Mouse (Mus musculus): ENCODE results near the gene Nacc1. TPM values are rescaled to one million over a fixed set of nuclear protein-coding genes. Genes with fewer than 3 reads are reported as not detected.
A peak's percentile ranks its signal among the peaks of the same experiment; 100 is the strongest.
"Not testable (repeated sequence)": the region's sequence is repeated elsewhere in the genome, so short reads cannot be mapped to it uniquely, and the experiment has no call there.

The Nacc1 gene
- total RNA-seq, 2 experiments from 2014 or later: 27.3 to 30.1 TPM

DNA sequence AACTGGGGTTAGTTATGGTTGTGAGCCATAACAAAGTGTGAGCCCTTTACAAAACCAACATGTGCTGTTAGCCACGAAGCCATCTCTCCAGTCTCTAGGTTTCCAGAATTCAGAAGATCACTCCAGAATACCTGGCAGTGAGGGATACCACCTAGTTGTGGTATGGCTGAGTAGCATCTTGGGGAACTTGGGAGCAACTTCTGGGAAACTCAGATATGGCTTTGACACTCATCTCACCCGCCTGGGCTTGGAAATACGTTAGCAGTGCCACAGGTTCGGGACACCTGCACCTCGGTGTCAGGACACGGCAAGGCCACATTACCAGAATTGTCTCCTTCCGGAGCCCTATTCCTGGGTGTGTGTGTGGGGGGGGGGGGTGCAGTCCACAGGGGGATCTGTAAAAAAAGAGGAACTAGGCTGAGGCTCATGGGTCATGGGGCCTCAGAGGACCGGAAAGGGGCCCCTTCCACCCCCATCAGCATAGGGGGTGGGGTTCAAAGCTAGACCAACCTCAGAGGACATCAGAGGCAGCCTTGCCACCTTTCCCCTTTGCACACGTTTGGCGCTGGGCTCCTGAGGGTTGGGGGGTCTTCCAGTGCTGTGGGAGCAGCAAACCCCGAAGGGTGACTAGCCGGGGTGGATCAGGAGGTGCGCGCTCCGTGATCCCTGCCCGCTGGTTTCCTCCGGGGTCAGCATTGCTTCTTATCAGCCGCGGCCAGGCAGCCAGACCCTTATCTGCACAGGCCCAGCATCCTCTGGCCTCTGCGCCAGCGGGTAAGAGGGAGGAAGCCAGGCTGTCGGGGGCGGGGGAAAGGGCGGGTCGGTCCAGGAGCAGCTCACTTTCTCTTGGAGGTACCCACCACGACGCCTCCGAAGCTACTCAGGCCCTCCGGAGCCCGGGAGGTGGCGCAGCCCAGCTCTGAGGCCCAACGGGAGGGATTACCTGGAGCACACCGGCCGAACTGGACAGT is 13.6 kb upstream of the Nacc1 start, which contains the start of gene Lyl1:
Lyl1 (plus strand) TSS at position 517 of the 971 bp plus-strand sequence.
- DNase-seq: peak; percentile 79
- intact Hi-C loops (cut with DNase I): no loop called here

DNA sequence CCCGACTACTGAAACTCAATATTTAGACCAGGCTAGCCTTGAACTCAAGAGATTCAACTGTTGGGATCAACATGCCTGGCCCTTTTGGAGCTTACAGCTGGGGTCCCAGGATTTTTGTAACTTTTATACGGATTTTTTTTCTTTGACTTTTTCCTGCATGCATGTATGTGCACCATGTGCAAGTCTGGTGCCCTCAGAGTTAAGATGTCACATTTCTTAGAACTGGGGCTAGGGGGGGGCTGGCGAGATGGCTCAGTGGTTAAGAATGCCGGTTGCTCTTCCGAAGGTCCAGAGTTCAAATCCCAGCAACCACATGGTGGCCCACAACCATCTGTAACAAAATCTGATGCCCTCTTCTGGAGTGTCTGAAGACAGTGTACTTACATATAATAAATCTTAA is 12.9 kb upstream of the Nacc1 start:
- intact Hi-C loops (cut with DNase I): no loop called here
- no peak for DNase-seq

- DNase-seq: peak; percentile 74
- intact Hi-C loops (cut with DNase I): loop anchor here (2.0 kb wide), 2 partner anchors 35 to 61 kb away; no protein-coding TSS in a partner anchor
Measured at GRCm38 (mm10) chr8:84699861-84700322, 12.2 kb upstream of the Nacc1 start.

DNA sequence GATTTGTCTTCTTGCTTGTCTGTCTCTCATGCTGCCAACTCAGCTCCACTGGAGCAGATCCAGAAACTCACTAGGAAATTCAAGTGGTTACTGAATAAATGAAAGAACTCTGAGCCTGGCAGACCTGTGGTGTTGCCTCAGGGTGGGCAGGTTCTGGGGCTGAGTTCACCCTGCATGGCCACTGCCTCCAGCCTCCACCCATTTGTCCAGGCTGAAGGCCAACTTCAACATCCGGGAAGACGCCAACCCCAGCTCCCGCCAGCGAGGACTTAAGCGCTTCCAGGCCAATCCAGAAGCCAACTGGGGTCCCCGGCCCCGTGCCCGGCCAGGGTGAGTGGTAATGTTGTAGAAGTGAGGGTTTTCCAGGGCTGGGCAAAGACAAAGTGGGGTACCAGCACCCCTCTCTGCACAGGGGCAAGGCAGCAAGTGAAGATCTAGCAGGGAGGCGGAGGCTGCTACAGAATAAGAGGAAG is 11.3 kb upstream of the Nacc1 start:
- peak; percentile 77 to 84 for DNase-seq
- intact Hi-C loops (cut with DNase I): loop anchor here (2.0 kb wide), 2 partner anchors 34 to 60 kb away; no protein-coding TSS in a partner anchor

GRCm38 (mm10) chr8:84698288-84698687 is 10.6 kb upstream of the Nacc1 start:
- intact Hi-C loops (cut with DNase I): loop anchor here (2.0 kb wide), 2 partner anchors 33 to 59 kb away; no protein-coding TSS in a partner anchor

DNA sequence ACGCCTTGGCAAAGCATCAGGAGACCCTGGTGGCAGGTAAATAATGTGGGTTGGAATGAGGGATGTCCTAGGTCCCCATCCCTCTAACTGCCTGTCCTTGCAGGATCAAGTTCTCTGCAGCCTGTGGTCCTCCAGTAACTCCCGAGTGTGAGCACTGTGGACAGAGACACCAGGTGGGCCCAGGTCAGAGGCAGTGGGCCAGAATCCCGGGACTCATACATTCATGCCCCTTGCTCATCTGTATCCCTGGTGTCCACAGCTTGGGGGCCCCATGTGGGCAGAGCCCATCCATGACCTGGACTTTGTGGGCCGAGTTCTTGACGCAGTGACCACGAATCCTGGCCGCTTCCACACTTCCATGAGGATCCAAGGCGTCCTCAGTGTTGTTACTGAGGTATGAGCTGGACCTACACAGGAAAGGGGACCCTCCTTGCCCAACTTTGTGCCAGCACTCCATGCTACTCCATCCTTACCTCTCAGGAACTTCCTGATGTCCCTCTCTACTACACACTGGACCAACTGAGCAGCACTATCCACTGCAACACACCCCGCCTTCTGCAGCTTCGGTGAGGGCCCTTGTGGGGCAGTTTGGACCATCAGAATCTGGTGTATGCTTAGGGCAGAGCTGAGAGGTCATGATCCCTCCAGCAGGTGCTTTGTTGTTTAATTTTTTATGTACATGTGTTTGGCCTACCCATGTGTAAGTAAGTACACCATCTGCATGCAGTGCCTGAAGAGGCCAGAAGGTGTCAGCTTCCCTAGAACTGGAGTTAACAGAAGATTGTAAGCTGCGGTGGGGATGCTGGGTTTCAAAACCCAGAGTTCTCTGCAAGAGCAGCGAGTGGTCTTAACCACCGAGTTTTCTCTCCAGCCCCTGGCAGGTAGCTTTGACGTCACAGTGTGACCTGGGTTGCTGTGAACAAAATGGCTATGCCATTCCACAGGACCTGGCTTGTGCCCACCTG is 9.8 kb upstream of the Nacc1 start:
- no peak for DNase-seq
- intact Hi-C loops (cut with DNase I): loop anchor here (2.0 kb wide), 2 partner anchors 33 to 59 kb away; no protein-coding TSS in a partner anchor

More at GRCm38 (mm10) chr8:84698288-84698687, 10.6 kb upstream of the Nacc1 start:
- DNase-seq: no peak

DNA sequence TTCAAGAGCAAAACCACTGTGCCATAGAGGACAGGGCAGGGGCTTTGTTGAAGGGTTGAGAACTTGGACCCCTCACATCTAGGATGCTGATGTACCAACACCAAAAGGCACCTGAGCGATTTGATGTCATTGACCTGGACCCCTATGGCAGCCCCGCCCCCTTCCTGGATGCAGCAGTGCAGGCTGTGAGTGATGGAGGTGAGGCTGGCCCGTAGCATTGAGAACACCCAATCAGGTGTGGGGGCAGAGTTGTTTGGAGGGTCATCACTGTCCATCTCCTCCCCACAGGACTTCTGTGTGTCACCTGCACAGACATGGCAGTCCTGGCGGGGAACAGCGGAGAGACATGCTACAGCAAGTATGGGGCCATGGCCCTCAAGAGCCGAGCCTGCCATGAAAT is 7.5 kb upstream of the Nacc1 start:
- no peak for DNase-seq

DNA sequence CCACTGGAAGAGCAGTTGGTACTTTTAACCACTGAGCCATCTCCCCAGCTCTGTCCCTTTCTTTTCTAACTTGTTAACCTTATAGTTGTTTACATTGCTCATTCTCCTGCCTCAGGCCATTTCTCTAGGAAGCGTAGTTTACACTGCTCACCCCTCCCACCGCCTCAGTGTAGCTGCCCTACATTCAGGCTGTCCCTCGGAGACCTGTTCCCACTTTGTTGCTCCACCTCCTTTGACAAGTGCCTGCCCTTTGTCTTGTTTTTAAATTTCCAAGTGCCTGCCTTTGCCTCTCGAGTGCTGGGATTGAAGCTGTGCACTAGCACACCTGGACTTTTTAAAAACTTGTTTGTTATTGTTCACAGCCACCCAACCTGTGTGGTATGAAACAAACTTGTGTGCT is 5.7 kb upstream of the Nacc1 start:
- no peak for DNase-seq
- intact Hi-C loops (cut with DNase I): no loop called here

More for the DNA sequence above, 7.5 kb upstream of the Nacc1 start:
- intact Hi-C loops (cut with DNase I): no loop called here

- DNase-seq: peak; percentile 88 to 90
Measured at GRCm38 (mm10) chr8:84689091-84689915, 1.6 kb upstream of the Nacc1 start.

GRCm38 (mm10) chr8:84687003-84687704 is 508 bp downstream of the Nacc1 start:
- no peak for DNase-seq
- intact Hi-C loops (cut with DNase I): loop anchor here (2.0 kb wide), 2 partner anchors 22 to 48 kb away; no protein-coding TSS in a partner anchor

More at GRCm38 (mm10) chr8:84689091-84689915, 1.6 kb upstream of the Nacc1 start:
- intact Hi-C loops (cut with DNase I): no loop called here

- intact Hi-C loops (cut with DNase I): loop anchor here (2.0 kb wide), 2 partner anchors 22 to 48 kb away; no protein-coding TSS in a partner anchor
- peak in 1 of 2 experiments; percentile 28 for DNase-seq
Measured at GRCm38 (mm10) chr8:84686191-84687002, 1.3 kb downstream of the Nacc1 start, which contains the start of gene Trmt1. Gene Trmt1 (plus strand): TSS chr8:84686307.

GRCm38 (mm10) chr8:84684537-84684936 is 3.1 kb downstream of the Nacc1 start:
- intact Hi-C loops (cut with DNase I): no loop called here
- DNase-seq: no peak

GRCm38 (mm10) chr8:84682257-84682656 is 5.4 kb downstream of the Nacc1 start:
- intact Hi-C loops (cut with DNase I): no loop called here
- DNase-seq: no peak

DNA sequence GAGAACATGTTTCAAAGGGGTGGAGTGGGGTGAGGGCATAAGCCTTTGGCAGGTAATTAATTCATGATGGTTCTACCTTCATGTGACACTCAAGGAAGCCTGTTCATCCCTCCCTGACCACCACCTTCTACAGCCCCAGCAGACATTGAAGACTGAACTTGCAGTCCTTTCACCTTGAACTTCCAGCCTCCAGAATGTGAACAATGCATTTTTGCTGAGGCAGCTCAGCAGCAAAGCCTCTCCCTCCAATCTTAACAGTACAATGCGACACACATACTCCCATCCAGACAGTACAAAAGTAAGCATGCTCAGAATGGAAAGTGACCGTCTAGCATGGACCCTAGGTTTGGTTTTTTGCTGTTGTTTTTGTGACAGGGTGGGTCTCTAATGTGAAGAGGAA is 6.2 kb downstream of the Nacc1 start:
- intact Hi-C loops (cut with DNase I): no loop called here
- DNase-seq: no peak

GRCm38 (mm10) chr8:84677305-84677704 is 10.4 kb downstream of the Nacc1 start:
- intact Hi-C loops (cut with DNase I): no loop called here
- no peak for DNase-seq

DNA sequence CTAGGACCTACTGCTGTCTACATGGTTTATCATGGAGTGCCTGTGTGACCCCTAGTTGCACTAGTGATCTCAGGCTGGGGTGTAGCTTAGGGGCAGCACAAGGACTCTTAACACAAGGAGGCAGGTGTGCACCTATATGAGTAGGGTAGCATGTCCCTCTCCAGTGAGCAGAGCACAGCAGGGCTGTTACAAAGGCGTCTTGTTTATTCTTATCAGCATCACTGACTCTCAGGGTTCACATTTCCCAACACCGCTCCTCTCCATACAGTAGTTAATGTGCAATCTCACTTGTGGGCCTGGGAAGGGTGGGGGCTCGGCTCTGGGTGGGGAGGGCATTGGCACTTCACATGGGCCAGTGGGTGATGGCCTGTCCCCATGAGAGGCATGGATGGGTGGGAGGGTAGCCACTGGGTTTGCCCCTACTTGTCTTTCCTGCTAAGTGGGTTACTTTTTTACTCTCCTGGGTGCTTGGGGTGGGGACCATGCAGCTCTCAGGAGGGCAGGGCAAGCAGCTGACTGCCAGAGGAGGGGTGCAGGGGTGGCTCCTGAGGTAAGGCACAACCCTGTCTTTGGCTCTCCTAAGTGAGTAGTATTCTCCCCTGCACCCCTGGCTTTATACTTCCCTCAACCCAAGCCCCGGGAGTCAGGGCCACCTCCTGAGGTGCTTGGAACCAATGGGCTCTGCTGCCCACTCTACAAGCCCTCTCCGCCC is 17.2 kb downstream of the Nacc1 start:
- intact Hi-C loops (cut with DNase I); DNase-seq: not testable (repeated sequence)

Measured in heart, postnatal 36 days (tissue).